Mouse (Mus musculus) limb, embryonic 14.5 days (tissue): ENCODE results near the gene Ly6g6d. TPM values are rescaled to one million over a fixed set of nuclear protein-coding genes. Genes with fewer than 3 reads are reported as not detected.

ENCODE experiments used
- ATAC-seq: fragments of 200-750 bp; cut with Nextera tagmentation; 2 replicates; pipeline ENCODE4 v1.8.0; 2017; ENCODE audit warnings: low read depth, moderate number of reproducible peaks, moderate TSS enrichment; ENCODE audit not compliant: low FRiP score
- DNase-seq: peaks from one replicate; pipeline ENCODE4 v3.0.0-alpha.2; 2015; ENCODE audit warnings: low spot score
- H3K27ac ChIP-seq: fragments of 300-500 bp; sonication (generic); replicated peaks from 2 replicates; pipeline ENCODE4 v1.5.1; 2014; ENCODE audit warnings: low read depth, mild to moderate bottlenecking, low read length, moderate library complexity, mixed read lengths
- H3K27me3 ChIP-seq: fragments of 300-500 bp; sonication (generic); 2 replicates; pipeline ENCODE4 v1.6.1; 2014; ENCODE audit warnings: low read length, mixed read lengths; ENCODE audit not compliant: control insufficient read depth, insufficient read depth
- H3K36me3 ChIP-seq: fragments of 300-500 bp; sonication (generic); 2 replicates; pipeline ENCODE4 v1.6.1; 2014; ENCODE audit warnings: mild to moderate bottlenecking, low read length, moderate library complexity, mixed read lengths; ENCODE audit not compliant: control insufficient read depth, insufficient read depth
- H3K4me1 ChIP-seq: fragments of 300-500 bp; sonication (generic); 2 replicates; pipeline ENCODE4 v1.6.1; 2014; ENCODE audit warnings: antibody characterized with exemption, low read length, mixed read lengths; ENCODE audit not compliant: control insufficient read depth, insufficient read depth
- H3K4me2 ChIP-seq: fragments of 300-500 bp; sonication (generic); replicated peaks from 2 replicates; pipeline ENCODE4 v1.6.1; 2014; ENCODE audit warnings: low read depth, mild to moderate bottlenecking, low read length, moderate library complexity; ENCODE audit not compliant: severe bottlenecking
- H3K4me3 ChIP-seq: fragments of 300-500 bp; sonication (generic); replicated peaks from 2 replicates; pipeline ENCODE4 v1.5.1; 2014; ENCODE audit warnings: low read length
- H3K9ac ChIP-seq: fragments of 300-500 bp; sonication (generic); 2 replicates; pipeline ENCODE4 v1.6.1; 2014; ENCODE audit warnings: mild to moderate bottlenecking, low read depth, low read length, moderate library complexity; ENCODE audit not compliant: severe bottlenecking
- H3K9me3 ChIP-seq: fragments of 300-500 bp; sonication (generic); 2 replicates; pipeline ENCODE4 v1.6.1; 2016; ENCODE audit warnings: low read length; ENCODE audit not compliant: control insufficient read depth
- POLR2A ChIP-seq: fragments of 200-500 bp; IDR thresholded peaks from 2 replicates; pipeline ENCODE4 v1.8.0; 2012; ENCODE audit warnings: inconsistent platforms, mild to moderate bottlenecking, moderate library complexity, borderline replicate concordance; ENCODE audit not compliant: insufficient read depth, insufficient read length; ENCODE audit errors: extremely low read depth
- WGBS: fragments of 180-500 bp; shearing (Covaris S2); extraction: QIAGEN DNeasy Blood & Tissue Kit; methylation state at CpG from one replicate; pipeline ENCODE4 v1.1.7; 2014; 5-methylcytosine and 5-hydroxymethylcytosine counted together
- polyA plus RNA-seq, 2 experiments: library from polyadenylated mRNA; depleted of rRNA in 1 of 2; stranded (reverse) in 1 of 2; unstranded in 1 of 2; fragments of >200 nt; fragmentation: Nextera tagmentation in 1 of 2; extraction: Ambion mirVana in 1 of 2; gene quantifications; 2 replicates each; pipeline versions ENCODE4 v1.2.1 to v1.2.3; 2012 to 2014

Ly6g6d gene
- polyA plus RNA-seq, 2 experiments: 2.0 to 2.3 TPM

DNA sequence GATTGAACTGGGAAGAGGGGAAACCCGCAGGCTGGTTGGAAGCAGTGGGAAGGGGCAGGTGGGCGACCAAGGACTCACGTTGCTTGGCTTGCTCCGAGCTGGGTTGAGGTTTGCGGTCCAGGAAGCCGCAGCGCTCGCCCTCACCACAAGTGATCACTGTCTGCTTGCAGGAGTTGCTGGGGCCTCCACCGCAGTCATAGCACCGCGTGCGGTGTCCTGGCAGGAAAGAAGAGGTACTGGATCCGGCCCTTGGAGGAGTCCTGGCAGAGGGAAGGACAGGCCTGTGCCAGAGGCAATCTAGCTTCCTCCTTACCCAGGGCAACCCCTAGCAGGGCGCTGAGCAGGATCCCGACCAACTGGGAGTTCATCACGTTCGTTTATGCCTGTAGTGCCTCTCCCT lies 3.8 kb downstream of the Ly6g6d start:
- WGBS: 24% methylated on average over 17 of the region's 17 CpGs
- Histone ChIP-seq H3K9ac (0 out of 2 replicates have a peak overlapping the region, but pooled peaks have one; percentile 12), H3K27me3 (no peaks in the 10 kb centered on the region), H3K9me3 (no peaks in the 10 kb centered on the region), H3K4me3 (no peak overlapping the region), H3K27ac (no peak overlapping the region), H3K36me3 (no peaks in the 10 kb centered on the region), H3K4me2 (no peak overlapping the region), H3K4me1 (peaks cover 8% of the 10 kb centered on the region; the same call in 1 of the 2 replicates)
- no peak for TF ChIP-seq POLR2A
- no peak for ATAC-seq
- no peak for DNase-seq

DNA sequence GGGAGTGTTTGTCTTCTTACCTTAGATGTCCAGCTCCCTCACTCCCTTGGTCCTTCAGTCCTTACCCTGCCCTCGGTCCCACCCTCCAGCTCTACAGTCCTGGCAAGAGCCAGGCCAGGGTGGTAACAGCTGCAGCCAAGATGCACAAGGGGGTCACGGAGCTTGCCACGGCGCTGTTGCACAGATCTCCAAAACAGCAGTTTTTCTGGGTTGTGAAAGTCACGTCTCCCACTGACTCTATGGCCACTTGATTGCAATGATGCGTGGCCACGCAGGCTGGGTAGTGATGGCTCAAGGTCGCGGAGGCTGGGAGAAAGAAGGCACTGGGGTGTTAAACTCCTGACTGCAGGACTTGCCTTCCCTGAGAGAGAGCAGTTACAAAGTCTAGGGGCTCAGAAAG lies 6.4 kb downstream of the Ly6g6d start:
- ATAC-seq: no peak
- no peaks in the 10 kb centered on the region for H3K36me3 ChIP-seq

DNA sequence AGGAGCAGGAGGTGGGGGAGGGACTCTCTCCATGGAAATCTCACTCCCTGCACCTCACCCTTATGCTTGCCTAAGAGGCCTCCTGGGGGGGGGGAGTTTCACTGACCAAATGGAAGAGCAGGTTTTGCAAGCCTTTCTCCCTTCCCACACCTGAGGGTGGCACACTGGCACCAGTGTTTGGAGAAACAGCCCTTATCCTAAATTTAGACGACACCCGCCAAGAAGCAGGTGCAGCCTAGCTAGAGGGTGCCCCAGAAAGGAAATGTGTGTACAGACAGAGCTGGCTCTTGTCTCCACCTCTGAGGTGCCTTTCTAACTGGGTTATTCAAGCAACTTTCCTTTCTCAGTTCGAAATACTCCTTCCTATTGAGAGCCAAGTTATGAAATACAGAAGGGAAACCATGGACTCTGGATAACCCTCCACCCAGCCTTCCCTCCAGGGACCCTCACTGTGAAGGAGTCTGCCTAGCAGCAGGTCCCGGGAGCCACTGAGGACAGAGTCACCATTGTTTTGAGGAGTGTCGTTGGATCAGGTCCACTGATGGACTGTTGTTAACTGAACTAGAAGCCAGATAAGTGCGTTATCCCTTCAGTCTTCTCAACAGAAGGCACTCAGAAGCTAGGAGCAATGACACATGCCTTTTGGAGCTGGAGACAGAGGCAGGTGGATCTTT lies 7.2 kb downstream of the Ly6g6d start:
- H3K9ac ChIP-seq: no peak overlapping the region
- no peak overlapping the region for H3K4me2 ChIP-seq
- no peak for TF ChIP-seq POLR2A
- H3K4me3 ChIP-seq: no peak overlapping the region
- DNase-seq (no peak), ATAC-seq (no peak)
- peaks cover 14% of the 10 kb centered on the region for H3K27me3 ChIP-seq
- H3K4me1 ChIP-seq: peaks cover 3% of the 10 kb centered on the region; the same call in 1 of the 2 replicates
- WGBS: 66% methylated on average over 6 of the region's 6 CpGs
- H3K27ac ChIP-seq: no peak overlapping the region
- H3K9me3 ChIP-seq: no peaks in the 10 kb centered on the region
- no peaks in the 10 kb centered on the region for H3K36me3 ChIP-seq

More for the DNA sequence above, 6.4 kb downstream of the Ly6g6d start:
- H3K4me2 ChIP-seq: no peak overlapping the region
- H3K9ac ChIP-seq: no peak overlapping the region
- no peak for TF ChIP-seq POLR2A
- H3K27me3 ChIP-seq: peaks cover 7% of the 10 kb centered on the region
- no peak overlapping the region for H3K27ac ChIP-seq
- 71% methylated on average over 9 of the region's 9 CpGs for WGBS
- no peak for DNase-seq
- no peaks in the 10 kb centered on the region for H3K9me3 ChIP-seq
- H3K4me3 ChIP-seq: no peak overlapping the region
- H3K4me1 ChIP-seq: peaks cover 3% of the 10 kb centered on the region; the same call in 1 of the 2 replicates

DNA sequence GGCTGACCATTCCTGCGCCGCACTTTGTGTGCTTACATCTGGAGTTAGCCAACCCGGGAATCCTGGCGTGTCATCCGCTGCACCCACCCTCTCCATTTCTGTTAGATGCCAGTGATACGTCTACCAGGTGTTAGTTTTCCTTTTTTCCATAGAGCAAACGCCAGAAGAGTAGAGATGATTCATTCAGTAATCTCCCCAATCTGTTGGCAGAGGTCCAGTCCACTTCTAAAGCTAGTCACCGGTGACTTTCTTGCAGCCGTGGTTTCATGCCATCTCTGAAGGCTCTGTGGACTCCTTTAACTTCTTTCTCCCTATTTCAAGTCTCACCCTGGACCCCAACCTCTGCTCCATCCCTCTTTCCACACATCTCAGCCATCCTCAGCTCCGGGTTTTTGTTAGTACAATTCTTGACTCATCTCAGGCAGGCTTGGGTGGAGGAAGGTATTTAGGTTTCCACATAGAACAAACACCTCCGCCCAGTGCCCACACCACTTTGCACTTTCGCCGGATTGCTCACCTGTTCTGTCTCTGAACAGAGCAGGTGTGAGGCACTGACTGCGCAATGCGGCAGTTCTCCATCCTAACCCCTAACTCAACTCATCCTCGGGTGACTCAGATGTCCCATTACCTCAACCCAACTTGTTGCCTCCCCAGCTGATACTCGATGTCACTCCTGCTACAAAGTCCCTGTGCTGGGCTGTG lies 9.5 kb downstream of the Ly6g6d start:
- H3K4me3 ChIP-seq: no peak overlapping the region

DNA sequence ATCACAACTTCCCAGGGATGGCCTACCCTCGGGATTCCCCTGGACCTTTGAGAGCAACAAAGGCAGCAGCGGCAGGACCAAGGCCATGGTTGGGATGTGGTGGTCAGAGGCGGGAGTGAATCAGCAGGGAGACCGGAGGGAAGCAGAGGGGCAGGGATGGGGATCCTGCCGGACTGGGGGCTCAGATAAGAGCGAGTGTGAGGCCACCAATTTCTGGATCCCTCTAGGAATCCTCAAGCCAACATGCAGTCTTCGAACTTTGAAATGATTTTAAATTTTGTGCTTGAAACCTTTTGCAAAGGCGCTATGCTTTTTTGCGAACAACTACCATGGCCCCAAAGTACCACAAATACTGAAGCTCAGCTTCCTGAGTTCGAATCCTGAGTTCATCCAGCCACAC lies 11.8 kb downstream of the Ly6g6d start, which contains the start of gene Mpig6b:
Gene Mpig6b, minus strand, starts transcription at position 101 of the 400 bp plus-strand sequence.
- H3K27ac ChIP-seq: peak within 1 kb of the TSS; percentile 20; the same call in 1 of the 2 replicates
- WGBS: 51% methylated on average over 10 of the region's 10 CpGs
- peak within 1 kb of the TSS; percentile 25 for H3K4me3 ChIP-seq
- H3K4me1 ChIP-seq: peaks cover 15% of the 10 kb centered on the region
- DNase-seq: no peak
- peaks cover 22% of the 10 kb centered on the region for H3K36me3 ChIP-seq
- no peak for TF ChIP-seq POLR2A
- no peaks in the 10 kb centered on the region for H3K9me3 ChIP-seq
- H3K4me2 ChIP-seq: peak within 1 kb of the TSS; percentile 56
- peaks cover 23% of the 10 kb centered on the region for H3K27me3 ChIP-seq
- ATAC-seq: no peak
- H3K9ac ChIP-seq: peak within 1 kb of the TSS; percentile 25

More for the DNA sequence above, 9.5 kb downstream of the Ly6g6d start:
- no peak overlapping the region for H3K4me2 ChIP-seq
- H3K4me1 ChIP-seq: peaks cover 15% of the 10 kb centered on the region
- TF ChIP-seq POLR2A: no peak
- no peak overlapping the region for H3K27ac ChIP-seq
- 78% methylated on average over 17 of the region's 17 CpGs for whole genome bisulfite sequencing
- no peaks in the 10 kb centered on the region for H3K9me3 ChIP-seq
- H3K27me3 ChIP-seq: peaks cover 23% of the 10 kb centered on the region
- H3K9ac ChIP-seq: no peak overlapping the region
- ATAC-seq: no peak
- DNase-seq: no peak
- peaks cover under 1% of the 10 kb centered on the region for H3K36me3 ChIP-seq
